ENCODE assay signal across 11 mouse cellular contexts in genomic region chr2:180214352-180214978, GRCm38 (mm10). TPM values are rescaled to one million over a fixed set of nuclear protein-coding genes. Genes with fewer than 3 reads are reported as not detected.
A peak's percentile ranks its signal among the peaks of the same experiment; 100 is the strongest.
DNase-seq lines count a peak whose midpoint lies in the region; ATAC-seq and TF ChIP-seq lines count a peak whose summit lies in the region.
"Had no signal": no experiment of that assay in that cellular context is flagged by ENCODE, and none has a peak within 500 bp of the region (broad histone marks: within the 10 kb centered on the region; RNA-seq: fewer than 3 reads in every experiment).

No protein-coding gene starts in this region.

- TF ChIP-seq CTCF in kidney, postnatal 0 days (IDR thresholded peaks at IDR 0.05; ENCODE audit: low read depth) = no peak
- TF ChIP-seq CTCF in stomach, postnatal 0 days (IDR thresholded peaks at IDR 0.05; ENCODE audit: low read depth) = no peak

- H3K27ac ChIP-seq in midbrain, embryonic 10.5 days (replicated peaks) = 0 out of 2 replicates have a peak overlapping the region, but pooled peaks have one; percentile 9
- H3K27ac ChIP-seq in midbrain, embryonic 16.5 days (ENCODE audit: low read length) = no peak overlapping the region
- peak overlapping the region; percentile 79 for H3K27ac ChIP-seq in kidney, postnatal 0 days
- H3K27ac ChIP-seq in stomach, postnatal 0 days (replicated peaks) = peak overlapping the region; percentile 77
- no peak overlapping the region for H3K27ac ChIP-seq in midbrain, embryonic 13.5 days

- peak; percentile 68 for DNase-seq in adrenal gland, adult 2 months
- DNase-seq in adrenal gland, postnatal 4 days (ENCODE audit: low spot score in 2 of 2) = no peak
- no peak for DNase-seq in midbrain, embryonic 10.5 days (ENCODE audit: low spot score)
- no peak for DNase-seq in kidney, postnatal 0 days (ENCODE audit: low spot score)
- DNase-seq in stomach, postnatal 0 days (ENCODE audit: low spot score) = peak; percentile 64
- DNase-seq in frontal cortex, adult 2 months (ENCODE audit: extremely low spot score in 1 of 2, low spot score in 1 of 2) = no peak
- DNase-seq: cerebellum, postnatal 36 days; thymus, postnatal 36 days had no signal

- no peaks in the 10 kb centered on the region for H3K36me3 ChIP-seq in midbrain, embryonic 10.5 days
- H3K36me3 ChIP-seq in midbrain, embryonic 16.5 days (ENCODE audit: control insufficient read depth, insufficient read depth, low read length) = no peaks in the 10 kb centered on the region
- H3K36me3 ChIP-seq in kidney, postnatal 0 days (ENCODE audit: insufficient read depth, low read length) = no peaks in the 10 kb centered on the region
- no peaks in the 10 kb centered on the region for H3K36me3 ChIP-seq in stomach, postnatal 0 days (ENCODE audit: control insufficient read depth, insufficient read depth, low read length)
- no peaks in the 10 kb centered on the region for H3K36me3 ChIP-seq in midbrain, embryonic 13.5 days

- peaks cover 44% of the 10 kb centered on the region for H3K4me1 ChIP-seq in midbrain, embryonic 10.5 days
- H3K4me1 ChIP-seq in midbrain, embryonic 16.5 days (ENCODE audit: control insufficient read depth, insufficient read depth, low read length) = peaks cover 3% of the 10 kb centered on the region; the same call in 1 of the 2 replicates
- H3K4me1 ChIP-seq in kidney, postnatal 0 days (replicated peaks; ENCODE audit: insufficient read depth, low read length) = peaks cover 34% of the 10 kb centered on the region
- peaks cover 21% of the 10 kb centered on the region for H3K4me1 ChIP-seq in stomach, postnatal 0 days (replicated peaks; ENCODE audit: control insufficient read depth, insufficient read depth)
- peaks cover 15% of the 10 kb centered on the region; the same call in 1 of the 2 replicates for H3K4me1 ChIP-seq in midbrain, embryonic 13.5 days (replicated peaks)

- 90% methylated on average over 4 of the region's 4 CpGs for WGBS in midbrain, embryonic 10.5 days
- WGBS in midbrain, embryonic 16.5 days = 88% methylated on average over 4 of the region's 4 CpGs
- 62% methylated on average over 4 of the region's 4 CpGs for WGBS in kidney, postnatal 0 days
- WGBS in stomach, postnatal 0 days = 25% methylated on average over 4 of the region's 4 CpGs
- WGBS in midbrain, embryonic 13.5 days = 82% methylated on average over 3 of the region's 4 CpGs

- H3K9ac ChIP-seq in midbrain, embryonic 16.5 days (ENCODE audit: low read depth, low read length) = no peak overlapping the region
- no peak overlapping the region for H3K9ac ChIP-seq in kidney, postnatal 0 days (ENCODE audit: low read depth, low read length)
- H3K9ac ChIP-seq in stomach, postnatal 0 days (ENCODE audit: low read length) = peak overlapping the region; percentile 27; the same call in 1 of the 2 replicates
- no peak overlapping the region for H3K9ac ChIP-seq in midbrain, embryonic 13.5 days (replicated peaks)

- no peak overlapping the region for H3K4me2 ChIP-seq in midbrain, embryonic 16.5 days (ENCODE audit: low read length)
- no peak overlapping the region for H3K4me2 ChIP-seq in kidney, postnatal 0 days (ENCODE audit: low read length)
- H3K4me2 ChIP-seq in stomach, postnatal 0 days (replicated peaks; ENCODE audit: low read depth) = peak overlapping the region; percentile 29; the same call in 1 of the 2 replicates
- no peak overlapping the region for H3K4me2 ChIP-seq in midbrain, embryonic 13.5 days (replicated peaks)

- no peak overlapping the region for H3K4me3 ChIP-seq in midbrain, embryonic 10.5 days
- H3K4me3 ChIP-seq in midbrain, embryonic 16.5 days (ENCODE audit: low read depth, low read length) = no peak overlapping the region
- no peak overlapping the region for H3K4me3 ChIP-seq in kidney, postnatal 0 days (replicated peaks; ENCODE audit: low read depth, low read length)
- H3K4me3 ChIP-seq in stomach, postnatal 0 days (ENCODE audit: low read depth, low read length) = no peak overlapping the region
- H3K4me3 ChIP-seq in midbrain, embryonic 13.5 days (replicated peaks) = no peak overlapping the region
- H3K4me3 ChIP-seq: megakaryocyte, embryonic 14.5 days had no signal

- no peaks in the 10 kb centered on the region for H3K27me3 ChIP-seq in midbrain, embryonic 10.5 days (ENCODE audit: low read depth, poor library complexity, severe bottlenecking)
- H3K27me3 ChIP-seq in midbrain, embryonic 16.5 days (ENCODE audit: control insufficient read depth, insufficient read depth, low read depth, low read length) = no peaks in the 10 kb centered on the region
- no peaks in the 10 kb centered on the region for H3K27me3 ChIP-seq in kidney, postnatal 0 days (ENCODE audit: insufficient read depth, low read length)
- H3K27me3 ChIP-seq in stomach, postnatal 0 days (ENCODE audit: control insufficient read depth, insufficient read depth, low read length) = no peaks in the 10 kb centered on the region
- H3K27me3 ChIP-seq in midbrain, embryonic 13.5 days = no peaks in the 10 kb centered on the region

- TF ChIP-seq EP300 in stomach, postnatal 0 days (optimal IDR thresholded peaks at IDR 0.05) = no peak

- no peaks in the 10 kb centered on the region for H3K9me3 ChIP-seq in midbrain, embryonic 10.5 days (replicated peaks)
- H3K9me3 ChIP-seq in midbrain, embryonic 16.5 days (replicated peaks; ENCODE audit: control insufficient read depth, low read length, poor library complexity, severe bottlenecking) = no peaks in the 10 kb centered on the region
- no peaks in the 10 kb centered on the region for H3K9me3 ChIP-seq in kidney, postnatal 0 days (replicated peaks; ENCODE audit: low read length)
- H3K9me3 ChIP-seq in stomach, postnatal 0 days (ENCODE audit: control insufficient read depth, low read length) = no peaks in the 10 kb centered on the region
- H3K9me3 ChIP-seq in midbrain, embryonic 13.5 days = no peaks in the 10 kb centered on the region

- ATAC-seq in midbrain, embryonic 16.5 days = no peak
- ATAC-seq in kidney, postnatal 0 days (replicated peaks; ENCODE audit: low FRiP score, low read depth) = peak; percentile 74
- peak; percentile 42 for ATAC-seq in stomach, postnatal 0 days (ENCODE audit: low FRiP score, low TSS enrichment)
- ATAC-seq in midbrain, embryonic 13.5 days = no peak

RNA-seq across cellular contexts. Expression of gene Lama5, which starts 11.2 kb away (rescaled TPM):
- total RNA-seq in adrenal gland, adult 2 months (2021) = 10 to 100 TPM; 30.7 to 35.0 TPM
- 41.7 and 48.7 TPM in 2 replicates for polyA plus RNA-seq in adrenal gland, adult 2 months (2012; rRNA removed)
- 10 to 100 TPM; 47.5 to 66.5 TPM for total RNA-seq in adrenal gland, postnatal 4 days (2021)
- polyA plus RNA-seq in midbrain, embryonic 10.5 days (2016; fragmentation: Nextera tagmentation; extraction: Ambion mirVana) = 5.3 and 6.4 TPM in 2 replicates
- 1.6 and 2.6 TPM in 2 replicates for polyA plus RNA-seq in midbrain, embryonic 16.5 days (2015; fragmentation: Nextera tagmentation; extraction: Ambion mirVana)
- polyA plus RNA-seq in kidney, postnatal 0 days (2015; fragmentation: Nextera tagmentation; extraction: Ambion mirVana) = 48.6 and 62.4 TPM in 2 replicates
- 29.7 and 34.9 TPM in 2 replicates for polyA plus RNA-seq in stomach, postnatal 0 days (2015; fragmentation: Nextera tagmentation; extraction: Ambion mirVana)
- polyA plus RNA-seq in frontal cortex, adult 2 months (2012; rRNA removed) = 15.9 TPM in 2 replicates
- polyA plus RNA-seq in midbrain, embryonic 13.5 days (2015; fragmentation: Nextera tagmentation; extraction: Ambion mirVana) = 1.4 and 1.7 TPM in 2 replicates

RNA-seq across cellular contexts. Expression of gene Rps21, which starts 42.7 kb away (rescaled TPM):
- 100 to 1,000 TPM; 380 to 873 TPM for total RNA-seq in adrenal gland, adult 2 months (2021)
- polyA plus RNA-seq in adrenal gland, adult 2 months (2012; rRNA removed) = 1,054 and 1,398 TPM in 2 replicates
- total RNA-seq in adrenal gland, postnatal 4 days (2021) = 1,000 to 10,000 TPM; 1,005 to 1,051 TPM
- 409 and 515 TPM in 2 replicates for polyA plus RNA-seq in midbrain, embryonic 10.5 days (2016; fragmentation: Nextera tagmentation; extraction: Ambion mirVana)
- polyA plus RNA-seq in midbrain, embryonic 16.5 days (2015; fragmentation: Nextera tagmentation; extraction: Ambion mirVana) = 295 and 298 TPM in 2 replicates
- polyA plus RNA-seq in kidney, postnatal 0 days (2015; fragmentation: Nextera tagmentation; extraction: Ambion mirVana) = 737 and 848 TPM in 2 replicates
- polyA plus RNA-seq in stomach, postnatal 0 days (2015; fragmentation: Nextera tagmentation; extraction: Ambion mirVana) = 604 and 680 TPM in 2 replicates
- polyA plus RNA-seq in frontal cortex, adult 2 months (2012; rRNA removed) = 1,869 and 1,955 TPM in 2 replicates
- 418 and 448 TPM in 2 replicates for polyA plus RNA-seq in midbrain, embryonic 13.5 days (2015; fragmentation: Nextera tagmentation; extraction: Ambion mirVana)

RNA-seq across cellular contexts. Expression of gene Adrm1, which starts 43.2 kb away (rescaled TPM):
- 100 to 1,000 TPM; 152 to 183 TPM for total RNA-seq in adrenal gland, adult 2 months (2021)
- 280 and 296 TPM in 2 replicates for polyA plus RNA-seq in adrenal gland, adult 2 months (2012; rRNA removed)
- total RNA-seq in adrenal gland, postnatal 4 days (2021) = 100 to 1,000 TPM; 128 to 136 TPM
- polyA plus RNA-seq in midbrain, embryonic 10.5 days (2016; fragmentation: Nextera tagmentation; extraction: Ambion mirVana) = 270 and 277 TPM in 2 replicates
- 201 and 206 TPM in 2 replicates for polyA plus RNA-seq in midbrain, embryonic 16.5 days (2015; fragmentation: Nextera tagmentation; extraction: Ambion mirVana)
- polyA plus RNA-seq in kidney, postnatal 0 days (2015; fragmentation: Nextera tagmentation; extraction: Ambion mirVana) = 170 and 185 TPM in 2 replicates
- 141 TPM in 2 replicates for polyA plus RNA-seq in stomach, postnatal 0 days (2015; fragmentation: Nextera tagmentation; extraction: Ambion mirVana)
- polyA plus RNA-seq in frontal cortex, adult 2 months (2012; rRNA removed) = 94.8 and 102 TPM in 2 replicates
- 213 TPM in 2 replicates for polyA plus RNA-seq in midbrain, embryonic 13.5 days (2015; fragmentation: Nextera tagmentation; extraction: Ambion mirVana)

RNA-seq across cellular contexts. Expression of gene Cables2, which starts 58.8 kb away (rescaled TPM):
- 10 to 100 TPM; 13.1 to 14.7 TPM for total RNA-seq in adrenal gland, adult 2 months (2021)
- polyA plus RNA-seq in adrenal gland, adult 2 months (2012; rRNA removed) = 19.4 and 28.8 TPM in 2 replicates
- total RNA-seq in adrenal gland, postnatal 4 days (2021) = 10 to 100 TPM; 19.8 to 21.2 TPM
- 12.1 and 14.0 TPM in 2 replicates for polyA plus RNA-seq in midbrain, embryonic 10.5 days (2016; fragmentation: Nextera tagmentation; extraction: Ambion mirVana)
- 24.2 and 25.6 TPM in 2 replicates for polyA plus RNA-seq in midbrain, embryonic 16.5 days (2015; fragmentation: Nextera tagmentation; extraction: Ambion mirVana)
- 12.0 and 13.1 TPM in 2 replicates for polyA plus RNA-seq in kidney, postnatal 0 days (2015; fragmentation: Nextera tagmentation; extraction: Ambion mirVana)
- 7.5 and 8.5 TPM in 2 replicates for polyA plus RNA-seq in stomach, postnatal 0 days (2015; fragmentation: Nextera tagmentation; extraction: Ambion mirVana)
- polyA plus RNA-seq in frontal cortex, adult 2 months (2012; rRNA removed) = 31.1 and 33.3 TPM in 2 replicates
- polyA plus RNA-seq in midbrain, embryonic 13.5 days (2015; fragmentation: Nextera tagmentation; extraction: Ambion mirVana) = 18.2 and 21.6 TPM in 2 replicates

Comparison
In these comparisons a context has a peak if more than half of its experiments do, and no peak if none do; other contexts are left out.
1. DNase-seq: peak in adrenal gland, adult 2 months (single experiment) and stomach, postnatal 0 days (single experiment); none in adrenal gland, postnatal 4 days (0 of 2), midbrain, embryonic 10.5 days (single experiment), kidney, postnatal 0 days (single experiment) and frontal cortex, adult 2 months (0 of 2).
2. H3K27ac ChIP-seq: peak in midbrain, embryonic 10.5 days (single experiment), kidney, postnatal 0 days (single experiment) and stomach, postnatal 0 days (single experiment); none in midbrain, embryonic 16.5 days (single experiment) and midbrain, embryonic 13.5 days (single experiment).
3. ATAC-seq: peak in kidney, postnatal 0 days (single experiment) and stomach, postnatal 0 days (single experiment); none in midbrain, embryonic 16.5 days (single experiment) and midbrain, embryonic 13.5 days (single experiment).